Mouse (Mus musculus) forebrain, postnatal 0 days (tissue): ENCODE data around the gene Shc1. TPM values are rescaled to one million over a fixed set of nuclear protein-coding genes. Genes with fewer than 3 reads are reported as not detected.
A peak's percentile ranks its signal among the peaks of the same experiment; 100 is the strongest.

Experiments used
- ATAC-seq: fragments of 200-750 bp; cut with Nextera tagmentation; 2 replicates; pipeline ENCODE4 v1.8.0; 2017; ENCODE audit warnings: mild to moderate bottlenecking, moderate library complexity
- DNase-seq: peaks from one replicate; pipeline ENCODE4 v3.0.0-alpha.2; 2015
- H3K27ac ChIP-seq: fragments of 300-500 bp; sonication (generic); 2 replicates; pipeline ENCODE4 v1.5.1; 2014; ENCODE audit warnings: low read depth, mild to moderate bottlenecking, antibody characterized with exemption, low read length, moderate library complexity, mixed read lengths
- H3K27me3 ChIP-seq: fragments of 300-500 bp; sonication (generic); 2 replicates; pipeline ENCODE4 v1.6.1; 2014; ENCODE audit warnings: mild to moderate bottlenecking, low read length, mixed read lengths; ENCODE audit not compliant: insufficient read depth
- H3K36me3 ChIP-seq: fragments of 300-500 bp; sonication (generic); 2 replicates; pipeline ENCODE4 v1.6.1; 2014; ENCODE audit warnings: mild to moderate bottlenecking, moderate library complexity; ENCODE audit not compliant: insufficient read depth
- H3K4me1 ChIP-seq: fragments of 300-500 bp; sonication (generic); 2 replicates; pipeline ENCODE4 v1.6.1; 2014; ENCODE audit warnings: antibody characterized with exemption; ENCODE audit not compliant: insufficient read depth
- H3K4me2 ChIP-seq: fragments of 300-500 bp; sonication (generic); 2 replicates; pipeline ENCODE4 v1.6.1; 2014; ENCODE audit warnings: low read depth, mild to moderate bottlenecking, moderate library complexity
- H3K4me3 ChIP-seq: fragments of 300-500 bp; sonication (generic); 2 replicates; pipeline ENCODE4 v1.5.1; 2014; ENCODE audit warnings: low read depth, low read length, mixed read lengths
- H3K9ac ChIP-seq: fragments of 300-500 bp; sonication (generic); 2 replicates; pipeline ENCODE4 v1.6.1; 2014; ENCODE audit warnings: mild to moderate bottlenecking
- H3K9me3 ChIP-seq: fragments of 300-500 bp; sonication (generic); 2 replicates; pipeline ENCODE4 v1.6.1; 2016; ENCODE audit warnings: low read length
- CTCF ChIP-seq: sonication (generic); IDR thresholded peaks from 2 replicates; pipeline ENCODE4 v1.5.1; 2016; ENCODE audit warnings: antibody characterized with exemption, control low read depth, low read depth
- WGBS: fragments of 180-500 bp; shearing (Covaris S2); extraction: QIAGEN DNeasy Blood & Tissue Kit; methylation state at CpG from one replicate; pipeline ENCODE4 v1.1.7; 2014; 5-methylcytosine and 5-hydroxymethylcytosine counted together
- polyA plus RNA-seq: library from polyadenylated mRNA; unstranded; fragments of >200 nt; fragmentation: Nextera tagmentation; extraction: Ambion mirVana; gene quantifications from 2 replicates; pipeline ENCODE4 v1.2.1, GENCODE M21; 2015
- total RNA-seq: library from RNA; depleted of rRNA; stranded (reverse); fragments of >200 nt; gene quantifications from 2 replicates; pipeline ENCODE4 v1.2.3, GENCODE M21; 2014; rRNA removed

Gene Shc1
- total RNA-seq: 15.8 and 19.8 TPM in 2 replicates
- polyA plus RNA-seq: 11.3 and 11.8 TPM in 2 replicates

DNA sequence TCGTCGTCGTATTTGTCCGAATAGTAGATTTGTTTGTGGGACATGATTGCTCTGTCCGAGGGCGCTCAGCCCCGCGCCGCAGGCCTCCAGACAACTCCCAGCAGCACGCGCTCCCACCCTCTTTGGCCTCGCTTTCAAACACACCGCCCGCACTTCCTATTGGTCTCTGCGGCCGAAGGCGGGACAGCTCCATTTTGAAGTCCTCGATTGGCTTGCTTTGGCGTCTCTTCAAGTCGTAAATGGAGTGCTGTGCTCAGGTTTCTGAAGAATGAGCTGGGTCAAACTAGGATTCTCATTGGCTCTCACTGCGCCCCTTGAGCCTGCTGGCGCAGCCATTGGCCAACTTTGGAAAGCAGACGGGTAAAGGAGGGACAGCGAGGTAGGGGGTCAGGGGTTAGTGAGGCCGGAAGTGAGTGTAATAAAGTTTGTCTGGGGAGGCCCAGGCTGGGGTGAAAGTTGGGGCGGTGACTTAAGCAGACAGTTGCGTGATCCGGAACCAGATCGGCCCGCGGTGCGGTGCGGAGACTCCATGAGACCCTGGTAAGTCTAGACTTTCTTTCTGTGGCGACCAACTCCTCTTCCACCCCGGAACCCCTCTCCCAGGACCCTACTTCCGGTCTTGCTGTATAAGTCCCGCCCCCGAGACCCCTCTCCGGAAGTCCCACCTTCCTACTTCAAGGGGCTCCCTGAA is at the start of gene Shc1, which contains the start of gene Cks1b:
Shc1 (plus strand) TSS at position 274 of the 691 bp plus-strand sequence.
Cks1b (minus strand) TSS at position 214 of the 691 bp plus-strand sequence.
- peak; percentile 98 for DNase-seq
- Histone ChIP-seq H3K9ac (peak within 1 kb of the TSS; percentile 46), H3K27me3 (no peaks in the 10 kb centered on the region), H3K27ac (peak within 1 kb of the TSS; percentile 80), H3K4me1 (peaks cover 16% of the 10 kb centered on the region), H3K36me3 (peaks cover 4% of the 10 kb centered on the region; the same call in 1 of the 2 replicates), H3K4me2 (peak within 1 kb of the TSS; percentile 83), H3K4me3 (peak within 1 kb of the TSS; percentile 67), H3K9me3 (no peaks in the 10 kb centered on the region)
- TF ChIP-seq CTCF: no peak
- 1% methylated on average over 36 of the region's 39 CpGs for WGBS
- peak; percentile 94 for ATAC-seq

DNA sequence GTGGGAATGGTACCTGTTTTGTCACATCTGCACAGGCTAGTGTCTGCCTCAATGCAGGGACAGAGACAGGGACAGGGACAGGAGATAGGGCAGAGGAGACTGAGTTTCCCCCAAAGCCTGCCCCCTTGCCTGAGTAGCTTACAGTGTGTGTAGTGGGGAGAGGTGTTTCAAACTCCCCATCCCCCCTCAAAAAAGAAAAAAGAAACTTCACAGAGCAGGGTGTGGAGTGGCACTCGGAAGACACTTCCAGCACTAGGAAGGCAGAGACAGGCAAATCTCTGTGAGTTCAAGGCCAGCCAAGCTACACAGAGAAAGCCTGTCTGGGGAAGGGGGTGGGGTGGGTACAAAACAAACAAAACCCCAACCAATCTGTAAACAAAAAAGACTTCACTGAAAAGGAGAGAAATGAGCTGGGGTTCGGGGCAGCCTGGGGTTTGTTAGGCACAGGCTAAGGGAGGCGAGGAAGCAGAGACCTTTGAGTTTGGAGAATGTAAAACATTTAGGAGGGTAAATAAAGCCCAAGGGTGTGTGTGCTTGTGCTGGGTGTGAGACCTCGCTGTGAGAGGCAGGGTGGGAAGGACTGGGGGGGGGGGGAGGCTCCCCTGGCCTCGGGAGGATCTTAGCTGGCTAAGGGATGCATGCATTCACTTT is 44.5 kb upstream of the Shc1 start:
- no peak for TF ChIP-seq CTCF
- Histone ChIP-seq H3K27me3 (no peaks in the 10 kb centered on the region; the same call in 1 of the 2 replicates), H3K4me2 (no peak overlapping the region), H3K4me3 (no peak overlapping the region), H3K27ac (no peak overlapping the region), H3K9me3 (no peaks in the 10 kb centered on the region), H3K9ac (no peak overlapping the region), H3K4me1 (peaks cover 4% of the 10 kb centered on the region; the same call in 1 of the 2 replicates), H3K36me3 (no peaks in the 10 kb centered on the region)
- 49% methylated on average over 5 of the region's 5 CpGs for WGBS
- no peak for ATAC-seq
- DNase-seq: no peak

DNA sequence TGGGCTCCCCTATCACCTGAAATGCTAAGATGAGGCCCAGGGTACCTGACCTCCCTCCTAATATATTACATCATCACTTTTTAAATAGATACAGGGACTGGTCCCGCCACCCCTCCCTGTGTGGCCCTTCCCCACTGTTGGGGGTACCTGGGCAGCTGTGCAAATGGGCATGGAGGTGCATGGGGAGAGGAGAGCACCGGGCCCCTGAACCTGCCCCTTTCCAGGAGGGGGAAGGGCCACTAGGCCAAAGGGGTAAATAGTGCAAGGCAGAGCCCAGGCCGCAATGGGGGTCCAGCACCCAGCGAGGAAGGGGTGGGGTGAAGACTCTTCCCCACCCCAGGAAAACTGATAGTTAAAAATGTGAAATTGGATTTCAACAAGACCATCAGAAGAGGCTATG is 40.4 kb upstream of the Shc1 start:
- peaks cover 4% of the 10 kb centered on the region for H3K4me1 ChIP-seq
- no peak overlapping the region for H3K27ac ChIP-seq
- WGBS: 71% methylated on average over 4 of the region's 4 CpGs
- TF ChIP-seq CTCF: no peak
- H3K27me3 ChIP-seq: no peaks in the 10 kb centered on the region; the same call in 1 of the 2 replicates
- peak overlapping the region; percentile 88 for H3K4me2 ChIP-seq
- no peak for DNase-seq
- H3K9me3 ChIP-seq: no peaks in the 10 kb centered on the region
- no peak for ATAC-seq
- no peak overlapping the region for H3K9ac ChIP-seq
- no peaks in the 10 kb centered on the region for H3K36me3 ChIP-seq
- H3K4me3 ChIP-seq: 0 out of 2 replicates have a peak overlapping the region, but pooled peaks have one; percentile 54

GRCm38 (mm10) chr3:89378394-89379067 is 39.7 kb upstream of the Shc1 start:
- Histone ChIP-seq H3K9ac (peak overlapping the region; percentile 72), H3K4me3 (peak overlapping the region; percentile 54), H3K27me3 (no peaks in the 10 kb centered on the region), H3K4me1 (peaks cover 4% of the 10 kb centered on the region), H3K27ac (peak overlapping the region; percentile 50), H3K4me2 (peak overlapping the region; percentile 88), H3K36me3 (no peaks in the 10 kb centered on the region), H3K9me3 (no peaks in the 10 kb centered on the region)
- peak; percentile 95 for ATAC-seq
- peak; percentile 93 for TF ChIP-seq CTCF
- DNase-seq: peak; percentile 84
- WGBS: 3% methylated on average over 29 of the region's 29 CpGs

GRCm38 (mm10) chr3:89379388-89380131 is 38.7 kb upstream of the Shc1 start:
- H3K36me3 ChIP-seq: no peaks in the 10 kb centered on the region
- no peak for DNase-seq
- peaks cover 4% of the 10 kb centered on the region for H3K4me1 ChIP-seq
- no peak for TF ChIP-seq CTCF
- no peak overlapping the region for H3K9ac ChIP-seq
- H3K27ac ChIP-seq: no peak overlapping the region
- no peak overlapping the region for H3K4me3 ChIP-seq
- H3K9me3 ChIP-seq: no peaks in the 10 kb centered on the region
- no peak for ATAC-seq
- H3K4me2 ChIP-seq: no peak overlapping the region
- WGBS: 89% methylated on average over 31 of the region's 31 CpGs
- no peaks in the 10 kb centered on the region for H3K27me3 ChIP-seq

DNA sequence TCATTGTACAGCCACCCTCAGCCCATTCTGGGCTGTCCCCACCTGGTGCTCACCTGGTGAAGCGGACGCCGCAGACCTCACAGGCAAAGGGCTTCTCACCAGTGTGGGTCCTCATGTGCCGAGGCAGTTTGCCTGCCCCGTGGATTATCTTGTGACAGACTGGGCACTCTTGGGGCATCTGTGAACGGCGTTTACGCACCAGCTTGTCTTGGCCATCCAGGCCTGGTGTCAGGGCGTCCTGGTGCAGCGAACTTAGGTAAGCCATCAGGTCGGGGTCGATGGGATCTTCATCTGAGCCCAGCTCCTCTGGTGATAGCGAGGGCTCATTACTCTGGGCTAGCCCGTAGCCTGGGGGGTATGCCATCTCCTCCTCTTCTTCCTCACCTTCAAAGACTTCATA is 38.0 kb upstream of the Shc1 start:
- Histone ChIP-seq H3K4me1 (peaks cover 4% of the 10 kb centered on the region), H3K36me3 (no peaks in the 10 kb centered on the region), H3K4me2 (no peak overlapping the region), H3K9me3 (no peaks in the 10 kb centered on the region), H3K9ac (no peak overlapping the region), H3K4me3 (no peak overlapping the region), H3K27ac (no peak overlapping the region), H3K27me3 (no peaks in the 10 kb centered on the region)
- no peak for DNase-seq
- 93% methylated on average over 14 of the region's 14 CpGs for WGBS
- no peak for TF ChIP-seq CTCF
- ATAC-seq: no peak
